Mouse (Mus musculus): ENCODE measurements at regions not wholly inside any gene's neighbourhood (a gene's known extent, or its start where the extent isn't known, plus 50 kb on each side); places are given as distances from the start of the nearest gene placed in this dataset.

- ATAC-seq (ENCODE audit: low FRiP score) = no peak
- no peak overlapping the region for H3K27ac ChIP-seq (ENCODE audit: low read depth, low read length)
- H3K36me3 ChIP-seq (ENCODE audit: control insufficient read depth, insufficient read depth, low read length) = no peaks in the 10 kb centered on the region
- no peak overlapping the region for H3K4me2 ChIP-seq (replicated peaks; ENCODE audit: low read depth, low read length)
- H3K27me3 ChIP-seq (ENCODE audit: control insufficient read depth, insufficient read depth, low read length) = no peaks in the 10 kb centered on the region
- H3K4me1 ChIP-seq (replicated peaks; ENCODE audit: control insufficient read depth, insufficient read depth, low read length) = no peaks in the 10 kb centered on the region
- H3K4me3 ChIP-seq (ENCODE audit: low read depth, low read length) = no peak overlapping the region
- H3K9me3 ChIP-seq (ENCODE audit: control insufficient read depth, low read length) = no peaks in the 10 kb centered on the region
- 78% methylated on average over 7 of the region's 7 CpGs for WGBS
- no peak overlapping the region for H3K9ac ChIP-seq (ENCODE audit: low read depth, low read length)
- no peak for DNase-seq (ENCODE audit: low spot score)
Observed at GRCm38 (mm10) chr4:131272060-131272459, 327.9 kb downstream of the Matn1 start.

GRCm38 (mm10) chr4:131293560-131293959 is 349.4 kb downstream of the Matn1 start:
- 77% methylated on average over 2 of the region's 2 CpGs for WGBS
- no peak overlapping the region for H3K9ac ChIP-seq (ENCODE audit: low read depth, low read length)
- DNase-seq (ENCODE audit: low spot score) (no peak), ATAC-seq (ENCODE audit: low FRiP score) (no peak)
- no peak overlapping the region for H3K4me3 ChIP-seq (ENCODE audit: low read depth, low read length)
- no peak overlapping the region for H3K4me2 ChIP-seq (replicated peaks; ENCODE audit: low read depth, low read length)
- no peaks in the 10 kb centered on the region for H3K4me1 ChIP-seq (replicated peaks; ENCODE audit: control insufficient read depth, insufficient read depth, low read length)
- no peaks in the 10 kb centered on the region for H3K27me3 ChIP-seq (ENCODE audit: control insufficient read depth, insufficient read depth, low read length)
- no peak overlapping the region for H3K27ac ChIP-seq (ENCODE audit: low read depth, low read length)
- no peaks in the 10 kb centered on the region for H3K36me3 ChIP-seq (ENCODE audit: control insufficient read depth, insufficient read depth, low read length)
- H3K9me3 ChIP-seq (ENCODE audit: control insufficient read depth, low read length) = no peaks in the 10 kb centered on the region

- Histone ChIP-seq H3K4me3 (ENCODE audit: low read depth, low read length) (no peak overlapping the region), H3K27ac (ENCODE audit: low read depth, low read length) (no peak overlapping the region), H3K27me3 (ENCODE audit: control insufficient read depth, insufficient read depth, low read length) (no peaks in the 10 kb centered on the region), H3K9ac (ENCODE audit: low read depth, low read length) (no peak overlapping the region), H3K4me2 (replicated peaks; ENCODE audit: low read depth, low read length) (no peak overlapping the region), H3K9me3 (ENCODE audit: control insufficient read depth, low read length) (no peaks in the 10 kb centered on the region), H3K4me1 (replicated peaks; ENCODE audit: control insufficient read depth, insufficient read depth, low read length) (no peaks in the 10 kb centered on the region), H3K36me3 (ENCODE audit: control insufficient read depth, insufficient read depth, low read length) (no peaks in the 10 kb centered on the region)
- DNase-seq (ENCODE audit: low spot score) (no peak), ATAC-seq (ENCODE audit: low FRiP score) (no peak)
- WGBS = 79% methylated on average over 14 of the region's 14 CpGs
Observed at GRCm38 (mm10) chr4:131298011-131298674, 354.0 kb downstream of the Matn1 start.

GRCm38 (mm10) chr4:131303936-131304335 is 359.8 kb downstream of the Matn1 start:
- 82% methylated on average over 3 of the region's 3 CpGs for WGBS

GRCm38 (mm10) chr4:131304361-131304777 is 360.2 kb downstream of the Matn1 start:
- H3K9ac ChIP-seq (ENCODE audit: low read depth, low read length) = no peak overlapping the region
- DNase-seq (ENCODE audit: low spot score) = no peak
- no peak overlapping the region for H3K4me3 ChIP-seq (ENCODE audit: low read depth, low read length)
- no peaks in the 10 kb centered on the region for H3K27me3 ChIP-seq (ENCODE audit: control insufficient read depth, insufficient read depth, low read length)
- H3K9me3 ChIP-seq (ENCODE audit: control insufficient read depth, low read length) = no peaks in the 10 kb centered on the region
- no peak for ATAC-seq (ENCODE audit: low FRiP score)
- no peaks in the 10 kb centered on the region; the same call in 1 of the 2 replicates for H3K4me1 ChIP-seq (replicated peaks; ENCODE audit: control insufficient read depth, insufficient read depth, low read length)
- H3K27ac ChIP-seq (ENCODE audit: low read depth, low read length) = no peak overlapping the region
- WGBS = 78% methylated on average over 12 of the region's 12 CpGs
- no peak overlapping the region for H3K4me2 ChIP-seq (replicated peaks; ENCODE audit: low read depth, low read length)
- no peaks in the 10 kb centered on the region for H3K36me3 ChIP-seq (ENCODE audit: control insufficient read depth, insufficient read depth, low read length)

More at GRCm38 (mm10) chr4:131303936-131304335, 359.8 kb downstream of the Matn1 start:
- ATAC-seq (ENCODE audit: low FRiP score) (no peak), DNase-seq (ENCODE audit: low spot score) (no peak)
- no peak overlapping the region for H3K27ac ChIP-seq (ENCODE audit: low read depth, low read length)
- no peaks in the 10 kb centered on the region for H3K9me3 ChIP-seq (ENCODE audit: control insufficient read depth, low read length)
- H3K4me2 ChIP-seq (replicated peaks; ENCODE audit: low read depth, low read length) = no peak overlapping the region
- no peak overlapping the region for H3K9ac ChIP-seq (ENCODE audit: low read depth, low read length)
- no peak overlapping the region for H3K4me3 ChIP-seq (ENCODE audit: low read depth, low read length)
- H3K27me3 ChIP-seq (ENCODE audit: control insufficient read depth, insufficient read depth, low read length) = no peaks in the 10 kb centered on the region
- H3K36me3 ChIP-seq (ENCODE audit: control insufficient read depth, insufficient read depth, low read length) = no peaks in the 10 kb centered on the region
- H3K4me1 ChIP-seq (replicated peaks; ENCODE audit: control insufficient read depth, insufficient read depth, low read length) = no peaks in the 10 kb centered on the region; the same call in 1 of the 2 replicates

GRCm38 (mm10) chr4:131314231-131314630 is 370.0 kb downstream of the Matn1 start:
- 70% methylated on average over 3 of the region's 3 CpGs for WGBS

GRCm38 (mm10) chr4:131316041-131316440 is 371.9 kb downstream of the Matn1 start:
- H3K27ac ChIP-seq (ENCODE audit: low read depth, low read length) = no peak overlapping the region
- no peak overlapping the region for H3K9ac ChIP-seq (ENCODE audit: low read depth, low read length)
- no peaks in the 10 kb centered on the region for H3K36me3 ChIP-seq (ENCODE audit: control insufficient read depth, insufficient read depth, low read length)
- 86% methylated on average over 3 of the region's 3 CpGs for WGBS
- H3K4me2 ChIP-seq (replicated peaks; ENCODE audit: low read depth, low read length) = no peak overlapping the region
- ATAC-seq (ENCODE audit: low FRiP score) = no peak
- no peak overlapping the region for H3K4me3 ChIP-seq (ENCODE audit: low read depth, low read length)
- no peaks in the 10 kb centered on the region for H3K9me3 ChIP-seq (ENCODE audit: control insufficient read depth, low read length)
- H3K27me3 ChIP-seq (ENCODE audit: control insufficient read depth, insufficient read depth, low read length) = no peaks in the 10 kb centered on the region
- DNase-seq (ENCODE audit: low spot score) = no peak
- H3K4me1 ChIP-seq (replicated peaks; ENCODE audit: control insufficient read depth, insufficient read depth, low read length) = no peaks in the 10 kb centered on the region

More at GRCm38 (mm10) chr4:131314231-131314630, 370.0 kb downstream of the Matn1 start:
- H3K4me2 ChIP-seq (replicated peaks; ENCODE audit: low read depth, low read length) = no peak overlapping the region
- H3K9ac ChIP-seq (ENCODE audit: low read depth, low read length) = no peak overlapping the region
- no peaks in the 10 kb centered on the region for H3K4me1 ChIP-seq (replicated peaks; ENCODE audit: control insufficient read depth, insufficient read depth, low read length)
- ATAC-seq (ENCODE audit: low FRiP score) (no peak), DNase-seq (ENCODE audit: low spot score) (no peak)
- no peak overlapping the region for H3K27ac ChIP-seq (ENCODE audit: low read depth, low read length)
- H3K4me3 ChIP-seq (ENCODE audit: low read depth, low read length) = no peak overlapping the region
- no peaks in the 10 kb centered on the region for H3K9me3 ChIP-seq (ENCODE audit: control insufficient read depth, low read length)
- no peaks in the 10 kb centered on the region for H3K36me3 ChIP-seq (ENCODE audit: control insufficient read depth, insufficient read depth, low read length)
- H3K27me3 ChIP-seq (ENCODE audit: control insufficient read depth, insufficient read depth, low read length) = no peaks in the 10 kb centered on the region

GRCm38 (mm10) chr4:131322323-131322722 is 378.1 kb downstream of the Matn1 start:
- Histone ChIP-seq H3K9me3 (ENCODE audit: control insufficient read depth, low read length) (no peaks in the 10 kb centered on the region), H3K27ac (ENCODE audit: low read depth, low read length) (no peak overlapping the region), H3K4me1 (replicated peaks; ENCODE audit: control insufficient read depth, insufficient read depth, low read length) (no peaks in the 10 kb centered on the region), H3K36me3 (ENCODE audit: control insufficient read depth, insufficient read depth, low read length) (no peaks in the 10 kb centered on the region), H3K4me3 (ENCODE audit: low read depth, low read length) (no peak overlapping the region), H3K9ac (ENCODE audit: low read depth, low read length) (no peak overlapping the region), H3K27me3 (ENCODE audit: control insufficient read depth, insufficient read depth, low read length) (no peaks in the 10 kb centered on the region), H3K4me2 (replicated peaks; ENCODE audit: low read depth, low read length) (no peak overlapping the region)
- WGBS = 78% methylated on average over 5 of the region's 5 CpGs
- DNase-seq (ENCODE audit: low spot score) = no peak
- no peak for ATAC-seq (ENCODE audit: low FRiP score)

- H3K27ac ChIP-seq (ENCODE audit: low read depth, low read length) = no peak overlapping the region
- ATAC-seq (ENCODE audit: low FRiP score) (no peak), DNase-seq (ENCODE audit: low spot score) (no peak)
- no peaks in the 10 kb centered on the region for H3K27me3 ChIP-seq (ENCODE audit: control insufficient read depth, insufficient read depth, low read length)
- no peak overlapping the region for H3K9ac ChIP-seq (ENCODE audit: low read depth, low read length)
- no peak overlapping the region for H3K4me2 ChIP-seq (replicated peaks; ENCODE audit: low read depth, low read length)
- H3K9me3 ChIP-seq (ENCODE audit: control insufficient read depth, low read length) = no peaks in the 10 kb centered on the region
- H3K4me3 ChIP-seq (ENCODE audit: low read depth, low read length) = no peak overlapping the region
- 74% methylated on average over 3 of the region's 3 CpGs for WGBS
- no peaks in the 10 kb centered on the region for H3K36me3 ChIP-seq (ENCODE audit: control insufficient read depth, insufficient read depth, low read length)
- H3K4me1 ChIP-seq (replicated peaks; ENCODE audit: control insufficient read depth, insufficient read depth, low read length) = no peaks in the 10 kb centered on the region
Observed at GRCm38 (mm10) chr4:131324486-131324885, 380.3 kb downstream of the Matn1 start.

Data from hindbrain, embryonic 11.5 days (tissue).